ENCODE assay signal across 9 mouse cellular contexts in the genomic region with DNA sequence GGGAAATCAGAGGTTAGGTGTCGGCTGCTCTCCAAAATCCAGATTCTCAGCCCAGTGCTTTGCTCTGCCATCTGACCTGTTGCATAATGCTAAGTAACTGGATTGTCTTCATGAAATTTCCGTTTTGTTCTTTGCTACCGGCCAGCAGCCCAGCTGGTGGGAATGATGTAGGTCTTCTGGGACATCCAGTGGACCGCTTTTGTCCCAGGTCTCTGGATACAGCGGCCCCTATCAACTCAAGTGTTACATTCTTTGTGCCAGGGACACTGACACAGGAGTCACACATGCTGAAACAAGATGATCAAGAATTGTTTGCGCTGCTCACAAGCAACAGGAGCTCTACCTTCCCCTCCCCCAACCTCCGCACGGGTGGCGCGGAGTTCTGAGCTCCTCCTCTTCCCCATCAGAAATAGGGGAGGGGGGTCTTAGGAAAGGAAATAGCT. TPM values are rescaled to one million over a fixed set of nuclear protein-coding genes. Genes with fewer than 3 reads are reported as not detected.
DNase-seq lines count a peak whose midpoint lies in the region; TF ChIP-seq lines count a peak whose summit lies in the region.
"Had no signal": no experiment of that assay in that cellular context is flagged by ENCODE, and none has a peak within 500 bp of the region (broad histone marks: within the 10 kb centered on the region; RNA-seq: fewer than 3 reads in every experiment).

No protein-coding gene starts in this region.

- H3K4me3 ChIP-seq in ES-E14 (ENCODE audit: insufficient read depth in 1 of 2, low read depth in 1 of 2, low read length in 2 of 2, poor library complexity in 1 of 2, severe bottlenecking in 1 of 2) = peak overlapping the region; percentile 77 to 78
- H3K4me3 ChIP-seq in heart, embryonic 10.5 days = peak overlapping the region; percentile 77
- H3K4me3 ChIP-seq in limb, embryonic 10.5 days = peak overlapping the region; percentile 86
- peak overlapping the region; percentile 57 for H3K4me3 ChIP-seq in myocyte

- H3K79me2 ChIP-seq in myocyte (ENCODE audit: control insufficient read depth, insufficient read depth) = peaks cover 38% of the 10 kb centered on the region

- DNase-seq in ES-E14 (ENCODE audit: low read depth, low spot score) = no peak
- DNase-seq in embryo, embryonic 10.5 days (ENCODE audit: low spot score) = peak; percentile 83
- no peak for DNase-seq in heart, embryonic 10.5 days (ENCODE audit: low spot score)
- no peak for DNase-seq in limb, embryonic 10.5 days (ENCODE audit: low spot score)
- DNase-seq in layer of hippocampus, adult 18-20 months (ENCODE audit: low spot score in 2 of 2) = no peak
- DNase-seq in left cerebral cortex, adult 9 months (ENCODE audit: low spot score in 2 of 2) = no peak
- DNase-seq in left cerebral cortex, adult 18-20 months (ENCODE audit: low spot score in 2 of 2) = no peak

- 6% methylated on average over 10 of the region's 10 CpGs for WGBS in heart, embryonic 10.5 days
- 3% methylated on average over 10 of the region's 10 CpGs for WGBS in limb, embryonic 10.5 days

- peaks cover 6% of the 10 kb centered on the region; the same call in 1 of the 2 replicates for H3K27me3 ChIP-seq in heart, embryonic 10.5 days (ENCODE audit: insufficient read depth, poor library complexity, severe bottlenecking)
- no peaks in the 10 kb centered on the region for H3K27me3 ChIP-seq in limb, embryonic 10.5 days (ENCODE audit: low read depth, poor library complexity, severe bottlenecking)
- no peaks in the 10 kb centered on the region for H3K27me3 ChIP-seq in myocyte (ENCODE audit: control insufficient read depth, insufficient read depth, insufficient read length)

- in situ Hi-C loops in ES-E14 (cut with MboI; ENCODE audit: low sequenced_read_pairs in 2 of 2, unreplicated experiment in 2 of 2) = no loop called here

- no peak overlapping the region for H3K27ac ChIP-seq in ES-E14 (ENCODE audit: insufficient read depth, low read depth, low read length, poor library complexity, severe bottlenecking)
- H3K27ac ChIP-seq in heart, embryonic 10.5 days = peak overlapping the region; percentile 93
- H3K27ac ChIP-seq in limb, embryonic 10.5 days = peak overlapping the region; percentile 99

- H3K36me3 ChIP-seq in ES-E14 (ENCODE audit: control insufficient read depth, insufficient read depth, low read length, poor library complexity, severe bottlenecking) (0 out of 2 replicates have a peak, but pooled peaks cover 2% of the 10 kb centered on the region), myocyte (ENCODE audit: control insufficient read depth, insufficient read depth) (peaks cover 5% of the 10 kb centered on the region)
- H3K36me3 ChIP-seq in heart, embryonic 10.5 days = peaks cover 19% of the 10 kb centered on the region
- H3K36me3 ChIP-seq in limb, embryonic 10.5 days = peaks cover 31% of the 10 kb centered on the region

- TF ChIP-seq POLR2A in myocyte (IDR thresholded peaks at IDR 0.05; ENCODE audit: insufficient read length, low read depth) = no peak

- H3K9ac ChIP-seq in ES-E14 (ENCODE audit: insufficient read depth, low read depth, low read length, poor library complexity, severe bottlenecking) = no peak overlapping the region

- H3K9me3 ChIP-seq in ES-E14 (ENCODE audit: control insufficient read depth, insufficient read depth, low read depth, low read length) = no peaks in the 10 kb centered on the region
- no peaks in the 10 kb centered on the region for H3K9me3 ChIP-seq in heart, embryonic 10.5 days
- no peaks in the 10 kb centered on the region for H3K9me3 ChIP-seq in limb, embryonic 10.5 days (replicated peaks)

- peak overlapping the region; percentile 74 for H3K4me2 ChIP-seq in myocyte (ENCODE audit: low read depth)

- H3ac ChIP-seq in myocyte (ENCODE audit: control insufficient read depth, insufficient read length) = peak overlapping the region; percentile 69

- peaks cover 2 to 15% of the 10 kb centered on the region in 2 experiments; a peak in 2 of 4 replicates for H3K4me1 ChIP-seq in ES-E14 (ENCODE audit: control insufficient read depth in 2 of 2, insufficient read depth in 2 of 2, low read length in 2 of 2, poor library complexity in 1 of 2)
- H3K4me1 ChIP-seq in heart, embryonic 10.5 days = peaks cover 57% of the 10 kb centered on the region
- peaks cover 63% of the 10 kb centered on the region for H3K4me1 ChIP-seq in limb, embryonic 10.5 days

TF ChIP-seq in ES-E14, 5 proteins besides CTCF, POLR2A, EP300 and RAD21:
- TF ChIP-seq MAFK (IDR thresholded peaks at IDR 0.05; ENCODE audit: insufficient read depth, low read depth, low read length) (no peak), ZC3H11A (IDR thresholded peaks at IDR 0.05; ENCODE audit: borderline replicate concordance, low read depth, low read length) (no peak), HCFC1 (IDR thresholded peaks at IDR 0.05; ENCODE audit: borderline replicate concordance, insufficient read depth, low read length) (no peak), ZNF384 (IDR thresholded peaks at IDR 0.05; ENCODE audit: low read depth, low read length) (no peak), CHD2 (IDR thresholded peaks at IDR 0.05; ENCODE audit: low read depth, low read length) (no peak)

TF ChIP-seq in myocyte, 11 proteins besides CTCF, POLR2A, EP300 and RAD21:
- no peak for TF ChIP-seq E2F4 (IDR thresholded peaks at IDR 0.05; ENCODE audit: insufficient read depth)
- no peak for TF ChIP-seq TCF3 (IDR thresholded peaks at IDR 0.05; ENCODE audit: insufficient read length, low read depth)
- 0 out of 2 replicates have a peak, but pooled peaks have one; percentile 37 for TF ChIP-seq CEBPB (IDR thresholded peaks at IDR 0.05; ENCODE audit: insufficient read depth, poor library complexity, severe bottlenecking)
TF ChIP-seq in myocyte: peak in this region for 1.

RNA-seq across cellular contexts. Expression of a gene that starts 0.7 kb away (rescaled TPM):
- 15.9 and 16.5 TPM in 2 replicates for total RNA-seq in ES-E14 (2012; rRNA removed)
- polyA plus RNA-seq in heart, embryonic 10.5 days (2016; fragmentation: Nextera tagmentation; extraction: Ambion mirVana) = 10.0 and 14.3 TPM in 2 replicates
- 27.6 and 31.6 TPM in 2 replicates for polyA plus RNA-seq in limb, embryonic 10.5 days (2016; fragmentation: Nextera tagmentation; extraction: Ambion mirVana)
- 47.7 TPM for polyA plus RNA-seq in myocyte (2012; fragmentation: generic; extraction: Trizol)
- total RNA-seq in layer of hippocampus, adult 18-20 months (2021) = 1 to 10 TPM; 4.0 to 5.1 TPM
- total RNA-seq in left cerebral cortex, adult 18-20 months (2021) = 1 to 10 TPM; 7.3 to 7.9 TPM
- total RNA-seq: common myeloid progenitor, adult 5-6 weeks had no signal
